Mouse (Mus musculus) embryonic stem cell, embryonic (primary cell): ENCODE data around the gene Gatb.

Source experiments
- CTCF ChIA-PET, 4 experiments: fragments of 300-600 bp in 2 of 4; fragments of 350-600 bp in 2 of 4; sonication (Branson Sonifier 250); formaldehyde crosslinking; loops; one replicate each; lab custom pipeline; 2022; ENCODE audit warnings: inconsistent platforms in 2 of 4; lab: Charles Lee
- POLR2A ChIA-PET, 4 experiments: fragments of 300-600 bp in 2 of 4; fragments of 350-600 bp in 2 of 4; sonication (Branson Sonifier 250); formaldehyde crosslinking; loops; one replicate each; lab custom pipeline; 2022; ENCODE audit warnings: antibody characterized with exemption in 4 of 4, inconsistent platforms in 1 of 4; lab: Charles Lee

Gene Gatb

DNA sequence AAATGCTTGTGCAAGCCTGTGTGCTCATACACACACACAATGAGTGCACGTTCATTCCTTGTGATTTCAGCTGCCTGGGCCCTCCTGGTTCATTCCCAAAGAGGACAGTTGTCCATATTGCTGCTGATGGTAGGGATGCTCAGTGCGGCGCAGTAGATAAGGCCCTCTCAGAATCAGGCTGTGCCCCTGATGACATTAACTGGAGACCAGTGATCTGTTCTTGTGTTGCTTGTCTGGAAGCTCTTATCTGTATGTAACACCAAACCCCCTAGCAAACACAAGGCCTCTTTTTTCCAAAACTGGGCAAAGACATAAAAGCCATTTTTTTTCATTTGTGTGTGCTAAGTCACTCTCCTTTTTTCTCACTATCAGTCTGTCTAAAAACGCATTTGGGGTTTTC is 11.0 kb downstream of the Gatb start:
- POLR2A ChIA-PET = interaction anchor here in 2 of 4 experiments (1.0 to 3.0 kb wide), 2 partner anchors 11 kb away, joined by 5 to 13 read pairs; partner anchors contain the start of gene Gatb (in 2 of the 2)
- CTCF ChIA-PET = no interaction called here

DNA sequence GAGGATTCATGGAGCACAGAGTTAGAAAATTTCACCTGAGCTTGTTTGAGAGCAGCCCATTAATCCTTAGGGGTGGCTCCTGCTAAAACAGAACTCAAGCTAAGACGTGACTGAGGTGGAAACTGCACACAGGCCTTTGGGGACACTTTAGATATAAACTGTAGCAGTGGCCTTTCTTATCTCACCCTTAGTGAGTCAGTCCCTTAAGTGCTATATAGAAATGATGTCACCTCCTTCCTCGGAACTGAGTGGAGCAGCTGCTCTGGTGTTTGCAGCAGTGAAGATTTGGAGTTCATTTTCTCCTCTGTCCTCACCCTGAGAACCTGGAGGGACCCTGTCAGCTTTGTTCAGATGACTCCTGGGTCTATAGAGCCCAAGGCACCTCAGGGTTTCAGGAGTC is 14.8 kb downstream of the Gatb start:
- ChIA-PET CTCF (no interaction called here), POLR2A (interaction anchor here in 2 of 4 experiments (0.9 to 2.0 kb wide), 5 partner anchors 8 to 19 kb away, joined by 3 to 16 read pairs (median 4); partner anchors contain the start of gene Gatb (in 2 of the 2))

DNA sequence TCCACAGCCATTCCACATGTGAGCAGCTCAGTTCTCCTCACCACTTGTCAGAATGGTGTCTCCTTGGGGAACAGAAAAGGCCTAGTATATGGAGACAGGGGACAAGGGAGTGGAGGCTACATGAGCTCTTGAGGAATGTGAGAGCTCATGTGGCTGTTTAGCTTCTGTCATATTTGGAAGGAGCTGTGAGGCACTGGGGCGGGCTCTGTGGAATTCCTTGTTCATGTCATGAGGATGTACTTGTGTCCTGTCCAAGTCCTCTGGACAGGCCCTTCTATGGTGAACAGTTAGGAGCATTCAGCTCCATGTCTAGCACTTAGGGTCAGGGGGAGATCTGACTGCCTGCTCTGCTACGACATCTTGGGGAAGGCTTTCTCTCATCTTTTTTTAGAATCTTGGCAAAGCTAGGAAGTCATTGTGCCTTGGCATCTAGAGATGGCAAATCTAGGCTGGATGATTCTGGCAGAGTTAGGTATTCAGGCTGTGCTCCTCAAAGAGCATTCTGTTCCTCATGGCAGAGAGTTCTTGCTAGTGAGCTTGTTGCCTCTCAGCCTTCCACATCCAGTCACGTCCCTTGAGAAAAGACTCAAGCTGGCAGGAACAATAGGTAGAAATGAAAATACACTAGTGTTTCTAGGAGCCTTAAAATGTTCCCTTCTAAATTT is 16.3 kb downstream of the Gatb start:
- CTCF ChIA-PET = interaction anchor here in 2 of 4 experiments (0.9 to 1.3 kb wide), 2 partner anchors 16 kb away, joined by 3 read pairs; partner anchors contain the start of gene Gatb (in 2 of the 2)
- POLR2A ChIA-PET = interaction anchor here (0.8 to 2.3 kb wide), 7 partner anchors 9 to 17 kb away, joined by 3 to 16 read pairs (median 4); partner anchors contain the start of gene Gatb (in 4 of the 4)

DNA sequence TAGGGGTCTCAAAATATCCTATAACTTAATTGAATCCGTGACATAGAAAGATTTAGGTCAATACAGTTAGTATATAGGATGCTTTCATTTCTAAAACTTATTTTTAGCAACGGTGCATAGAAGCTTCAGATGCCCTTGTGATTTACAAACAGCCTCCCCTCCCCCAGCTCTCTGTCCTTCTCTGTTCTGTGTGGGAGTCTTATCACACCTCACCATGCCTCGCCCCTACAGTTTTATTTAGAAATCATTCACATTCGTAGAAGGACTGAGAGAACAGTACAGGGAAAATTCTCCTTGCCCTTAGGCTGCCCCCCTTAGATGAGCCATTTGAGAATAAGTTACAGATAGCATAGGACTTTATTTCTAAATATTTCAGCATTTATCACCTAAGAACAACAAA is 18.1 kb downstream of the Gatb start:
- CTCF ChIA-PET = no interaction called here
- POLR2A ChIA-PET = interaction anchor here in 1 of 4 experiments (2.0 kb wide), 1 partner anchor 18 kb away, joined by 6 read pairs; the partner anchor contains the start of gene Gatb

DNA sequence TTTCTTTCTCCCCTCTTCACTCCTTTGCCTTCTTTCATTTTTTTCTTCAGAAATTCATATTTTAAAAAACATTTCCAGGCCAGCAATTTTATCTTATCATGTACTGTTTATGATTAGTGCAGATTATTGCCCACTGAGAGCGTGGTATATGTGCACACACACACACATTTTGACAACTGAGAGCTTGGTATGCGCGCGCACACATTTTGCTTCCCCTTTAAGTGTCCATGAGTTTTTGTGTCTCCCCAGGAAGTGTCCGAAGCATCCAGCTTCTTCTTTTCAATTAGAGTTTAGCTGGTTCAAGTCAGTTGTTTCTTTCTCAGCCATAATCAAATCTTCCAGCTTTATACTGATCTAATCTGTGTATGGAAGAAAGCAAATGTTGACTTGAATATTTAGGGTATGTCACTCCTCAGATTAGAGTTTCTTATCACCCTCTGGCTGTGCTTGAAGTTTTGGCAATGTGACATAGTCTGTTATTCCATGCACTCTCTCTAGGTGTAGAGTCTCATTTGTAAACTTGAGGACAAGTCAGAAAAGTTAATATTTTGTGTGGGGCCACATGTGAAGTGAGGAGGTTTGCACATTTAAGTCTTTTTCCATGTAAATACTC is 18.8 kb downstream of the Gatb start:
- CTCF ChIA-PET = no interaction called here
- POLR2A ChIA-PET = interaction anchor here in 1 of 4 experiments (2.0 kb wide), 1 partner anchor 19 kb away, joined by 6 read pairs; the partner anchor contains the start of gene Gatb

DNA sequence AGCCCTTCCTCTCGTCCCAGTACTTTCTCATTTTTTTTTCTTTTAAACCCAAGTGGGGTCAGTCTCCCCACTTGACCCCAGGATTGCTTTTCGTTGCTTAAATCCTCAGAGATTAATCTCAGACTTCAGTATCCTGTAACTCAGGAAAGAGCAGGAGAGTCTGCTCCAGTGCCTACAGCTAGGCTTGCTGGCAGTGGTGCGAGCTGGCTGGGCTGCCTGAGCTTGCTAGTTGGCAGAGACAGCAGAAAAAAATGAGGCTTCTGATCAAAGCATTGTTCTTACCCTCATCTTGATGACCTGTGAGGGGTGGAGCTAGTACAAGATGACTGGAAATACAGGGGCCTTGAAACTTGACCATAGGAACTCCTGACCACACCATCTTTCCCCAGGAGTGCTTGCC is 20.5 kb downstream of the Gatb start:
- ChIA-PET CTCF (no interaction called here), POLR2A (interaction anchor here in 2 of 4 experiments (0.6 to 1.5 kb wide), 2 partner anchors 21 to 751 kb away, joined by 3 to 4 read pairs; partner anchors contain the start of gene Gatb (in 1 of the 2))

DNA sequence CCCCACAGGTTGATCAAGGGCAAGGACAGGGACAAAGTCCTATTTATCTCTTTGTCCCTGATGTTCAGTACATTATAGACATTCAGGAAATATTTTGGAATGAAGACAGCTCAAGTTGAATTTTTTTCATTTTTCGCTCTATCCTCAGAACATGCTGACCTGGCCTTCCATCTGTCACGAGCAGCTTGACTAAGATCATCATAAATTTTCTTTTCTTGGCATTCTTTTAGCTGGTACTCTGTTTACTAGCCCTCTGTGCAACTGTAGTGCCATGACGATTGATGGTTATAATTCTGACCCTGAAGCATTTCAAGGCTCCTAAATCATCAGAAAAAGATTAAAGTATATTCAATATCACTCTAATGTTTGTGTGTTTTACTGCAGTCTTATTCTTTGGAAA is 25.6 kb downstream of the Gatb start:
- ChIA-PET POLR2A (no interaction called here), CTCF (interaction anchor here in 1 of 4 experiments (0.6 kb wide), 1 partner anchor 13 kb away, joined by 3 read pairs; no protein-coding TSS in a partner anchor)

DNA sequence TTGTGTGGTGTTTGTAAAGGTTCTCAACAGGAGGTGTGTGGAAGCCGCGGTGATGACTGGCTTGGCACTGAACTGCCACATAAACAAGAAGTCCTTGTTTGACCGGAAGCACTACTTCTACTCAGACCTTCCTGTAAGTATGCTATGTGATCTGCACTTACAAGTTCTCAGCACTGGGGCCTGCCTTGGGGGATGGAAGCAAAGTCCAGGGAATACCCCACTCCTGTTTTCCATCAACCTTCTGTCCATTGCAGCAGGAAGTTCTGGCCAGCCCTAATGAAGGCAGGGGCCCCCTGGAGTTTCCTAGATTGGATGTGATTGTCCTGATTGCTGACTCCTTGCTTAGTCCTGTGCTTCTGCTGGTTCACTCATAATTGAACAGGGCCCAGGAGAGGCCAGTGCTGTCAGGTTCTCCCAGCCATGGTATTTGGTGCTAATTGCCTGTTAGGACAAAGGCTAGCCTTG is 28.0 kb downstream of the Gatb start:
- ChIA-PET POLR2A (interaction anchor here in 2 of 4 experiments (1.2 kb wide), 2 partner anchors 28 kb away, joined by 3 to 4 read pairs; partner anchors contain the start of gene Gatb (in 2 of the 2)), CTCF (no interaction called here)

DNA sequence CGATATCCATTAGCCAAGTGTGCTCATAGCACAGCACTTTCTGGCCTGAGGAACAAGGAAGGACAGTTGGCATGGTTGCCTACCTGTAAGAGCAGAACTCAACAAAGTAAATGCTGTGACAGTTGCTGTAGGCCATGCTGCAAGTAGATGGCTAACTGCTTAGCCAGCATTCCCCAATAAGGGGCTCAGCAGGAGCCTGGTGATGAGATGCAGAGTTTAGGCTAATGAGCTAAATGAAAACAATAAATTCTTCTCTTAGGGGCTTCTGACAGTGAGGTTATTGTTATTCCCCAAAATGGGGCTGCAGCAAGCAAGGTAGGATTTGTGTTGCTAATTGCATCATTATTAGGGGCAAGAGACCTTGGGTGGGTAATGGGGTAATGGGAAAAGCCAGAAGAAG is 29.9 kb downstream of the Gatb start:
- ChIA-PET CTCF (no interaction called here), POLR2A (no interaction called here)

DNA sequence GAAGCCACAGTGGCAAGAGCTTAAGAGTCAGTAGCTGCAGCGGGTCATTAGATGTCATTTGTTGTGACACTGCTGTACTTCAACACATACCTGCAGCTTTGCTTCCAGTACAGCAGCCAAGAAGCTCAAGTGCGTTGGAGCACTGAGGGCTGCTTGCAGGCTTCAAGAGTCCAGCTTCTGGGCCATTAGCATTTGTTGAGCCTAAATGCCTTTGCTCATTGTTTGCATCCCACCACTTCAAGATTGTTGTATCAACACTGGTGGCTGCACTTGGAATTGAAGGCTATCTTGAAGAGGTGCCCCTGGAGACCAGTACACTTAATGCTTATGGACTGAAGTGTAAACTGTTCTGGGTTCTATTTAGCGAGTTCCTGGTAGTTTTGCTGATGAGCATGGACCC is 33.0 kb downstream of the Gatb start:
- CTCF ChIA-PET = no interaction called here
- POLR2A ChIA-PET = interaction anchor here in 1 of 4 experiments (1.1 kb wide), 1 partner anchor 46 kb away, joined by 3 read pairs; no protein-coding TSS in a partner anchor

DNA sequence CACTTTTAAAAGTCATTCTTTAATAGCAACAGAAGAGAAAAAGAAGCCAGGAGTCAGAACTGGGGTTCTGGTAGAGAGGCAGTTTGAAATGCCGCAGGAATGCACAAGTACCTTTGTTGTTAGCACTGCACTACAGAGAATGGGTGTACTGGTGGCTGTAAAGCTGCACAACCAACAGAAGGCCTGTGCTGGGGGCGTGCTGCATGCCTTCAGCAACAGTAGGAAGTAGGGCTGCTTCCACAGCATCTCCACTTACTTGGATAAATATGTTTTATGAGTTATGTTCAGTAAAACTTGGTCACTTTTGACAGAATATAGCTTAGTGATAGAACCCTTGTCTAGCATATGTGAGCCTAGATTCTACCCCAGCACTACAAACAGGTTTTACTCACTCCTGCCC is 33.8 kb downstream of the Gatb start:
- CTCF ChIA-PET = no interaction called here
- POLR2A ChIA-PET = interaction anchor here in 1 of 4 experiments (1.1 kb wide), 1 partner anchor 45 kb away, joined by 3 read pairs; no protein-coding TSS in a partner anchor

DNA sequence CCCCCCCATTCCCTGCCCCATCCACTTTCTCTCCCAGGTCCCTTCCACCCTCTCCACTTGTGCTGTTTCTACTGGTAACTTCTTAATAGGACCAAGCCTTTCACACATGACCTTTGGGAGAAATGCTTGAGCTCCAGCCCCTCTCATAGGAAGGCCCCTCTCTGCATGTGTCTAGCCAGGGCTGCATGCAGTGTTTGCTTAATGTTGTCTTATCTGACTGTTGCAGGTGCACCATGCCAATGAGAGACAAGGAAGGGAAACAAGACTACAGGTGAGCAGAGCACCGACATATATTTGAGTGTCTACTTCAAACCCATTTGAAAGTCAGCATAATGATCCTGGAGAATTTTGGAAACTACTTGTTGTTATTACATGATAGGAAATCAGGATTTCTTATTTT is 42.5 kb downstream of the Gatb start:
- ChIA-PET POLR2A (no interaction called here), CTCF (no interaction called here)

DNA sequence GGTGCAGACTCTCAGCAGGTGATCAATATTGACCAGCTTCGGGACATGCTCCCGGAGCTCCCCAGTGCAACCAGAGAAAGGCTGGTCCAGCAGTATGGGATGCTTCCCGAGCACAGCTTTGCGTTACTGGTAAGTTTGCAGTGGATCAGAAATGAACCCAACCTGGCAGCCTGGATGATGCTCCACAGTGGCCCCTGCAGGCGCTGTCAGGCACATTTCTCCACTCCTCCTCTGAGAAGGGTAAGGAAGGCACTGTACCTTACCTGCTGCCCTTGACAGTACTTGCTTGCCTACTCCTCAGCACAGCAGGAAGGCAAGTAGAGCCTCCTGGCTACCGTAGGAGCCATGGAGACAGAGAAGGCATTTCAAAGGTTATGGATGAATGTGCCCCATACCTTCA is 45.0 kb downstream of the Gatb start:
- ChIA-PET CTCF (interaction anchor here in 2 of 4 experiments (0.7 to 1.8 kb wide), 4 partner anchors 11 to 511 kb away, joined by 3 to 6 read pairs (median 3); no protein-coding TSS in a partner anchor), POLR2A (interaction anchor here in 2 of 4 experiments (0.8 to 1.1 kb wide), 2 partner anchors 11 to 45 kb away, joined by 3 to 4 read pairs; partner anchors contain the start of gene Gatb (in 1 of the 2))

DNA sequence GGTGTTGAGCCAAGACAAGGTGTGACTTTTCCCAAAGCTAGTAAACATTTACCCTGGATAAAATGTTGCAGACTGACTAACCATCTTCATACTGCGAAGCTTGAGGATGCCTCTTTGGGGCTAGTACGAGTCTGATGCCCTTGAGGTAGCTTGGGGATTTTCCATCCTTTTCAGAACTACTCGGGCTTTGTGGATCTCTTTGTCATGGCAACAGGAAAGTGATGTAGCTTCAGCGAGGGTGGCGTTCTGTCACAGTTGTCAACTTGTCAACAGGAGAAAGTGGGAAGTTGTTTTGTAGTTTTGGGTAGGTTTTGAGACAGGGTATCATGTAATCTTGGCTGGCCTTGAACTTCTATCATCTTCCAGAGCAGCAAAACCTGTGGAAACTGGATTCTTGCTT is 45.4 kb downstream of the Gatb start:
- POLR2A ChIA-PET = no interaction called here
- CTCF ChIA-PET = interaction anchor here in 2 of 4 experiments (0.7 to 1.8 kb wide), 2 partner anchors 10 to 505 kb away, joined by 3 to 6 read pairs; no protein-coding TSS in a partner anchor

DNA sequence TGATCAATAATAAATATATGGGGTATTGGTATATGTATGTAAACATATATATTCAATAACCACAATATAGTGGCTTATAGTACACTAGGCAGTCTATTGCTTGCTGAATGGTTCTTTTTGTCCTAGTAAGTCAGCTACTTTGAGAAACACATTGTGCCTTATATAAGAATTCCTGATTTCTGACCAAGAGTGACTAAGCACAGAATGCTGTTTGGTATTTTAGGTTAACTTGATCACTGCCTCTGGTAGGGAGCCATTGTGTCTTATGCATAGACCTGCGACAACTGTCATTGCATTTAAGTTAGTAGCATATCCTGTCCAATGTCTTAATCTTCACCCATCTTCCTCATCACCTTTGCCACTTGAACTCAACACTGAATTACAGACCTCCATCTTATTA is 45.8 kb downstream of the Gatb start:
- ChIA-PET POLR2A (interaction anchor here in 2 of 4 experiments (1.4 to 1.5 kb wide), 2 partner anchors 10 kb away, joined by 3 read pairs; no protein-coding TSS in a partner anchor), CTCF (interaction anchor here in 3 of 4 experiments (0.7 to 1.8 kb wide), 3 partner anchors 10 to 505 kb away, joined by 3 to 6 read pairs (median 6); no protein-coding TSS in a partner anchor)

DNA sequence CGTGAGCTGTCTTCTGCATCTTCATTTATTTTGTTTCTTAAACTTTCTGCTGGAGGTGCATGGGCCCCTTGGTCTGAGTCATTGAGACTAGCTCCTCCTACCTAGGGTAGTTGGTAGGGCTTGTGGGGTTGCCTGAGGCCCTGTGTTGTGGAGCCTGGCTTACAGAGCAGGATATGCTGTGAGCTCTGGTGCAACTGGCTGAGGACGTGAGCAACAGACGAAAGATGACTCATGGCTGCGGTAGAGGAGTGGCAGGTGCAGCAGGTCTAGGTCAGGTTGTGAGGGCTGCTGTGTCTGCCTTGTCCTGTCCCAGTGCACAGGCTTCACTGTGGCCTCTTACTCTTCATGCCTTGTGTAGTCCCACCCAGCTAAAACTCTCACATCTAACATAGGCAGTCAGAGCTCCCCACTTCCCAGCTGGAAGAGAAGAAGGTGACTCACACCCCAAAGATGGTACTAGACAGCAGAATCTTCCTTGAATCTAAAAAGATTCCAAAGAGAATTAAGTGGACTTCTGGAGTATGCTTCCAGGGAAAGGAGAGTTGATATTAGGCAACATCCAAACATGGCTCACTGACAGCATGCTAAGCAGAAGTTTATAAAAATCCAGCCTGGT is 56.1 kb downstream of the Gatb start:
- POLR2A ChIA-PET = interaction anchor here in 2 of 4 experiments (0.8 to 1.1 kb wide), 4 partner anchors 10 to 56 kb away, joined by 3 to 4 read pairs (median 4); partner anchors contain the start of gene Gatb (in 1 of the 2)
- CTCF ChIA-PET = interaction anchor here in 1 of 4 experiments (1.6 kb wide), 1 partner anchor 11 kb away, joined by 6 read pairs; no protein-coding TSS in a partner anchor

DNA sequence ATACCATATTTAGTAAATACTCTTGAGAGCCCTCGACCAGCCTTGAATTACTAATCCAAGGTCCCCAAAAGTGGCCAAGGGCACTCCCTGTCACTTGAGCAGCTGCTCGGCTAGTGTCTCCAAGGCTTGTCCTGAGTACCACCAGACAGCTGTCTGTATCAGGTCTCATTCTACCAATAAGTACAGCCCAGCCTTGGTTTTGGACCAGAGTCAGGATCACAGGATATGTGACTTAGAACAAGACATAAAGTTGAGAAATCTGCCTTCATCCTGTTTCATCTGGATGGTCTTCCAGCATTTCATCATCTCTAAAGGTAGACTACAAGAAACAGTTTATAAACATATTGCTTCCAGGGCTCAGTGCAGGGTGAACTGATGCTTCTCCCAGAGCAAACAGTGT is 59.8 kb downstream of the Gatb start:
- ChIA-PET POLR2A (no interaction called here), CTCF (no interaction called here)

DNA sequence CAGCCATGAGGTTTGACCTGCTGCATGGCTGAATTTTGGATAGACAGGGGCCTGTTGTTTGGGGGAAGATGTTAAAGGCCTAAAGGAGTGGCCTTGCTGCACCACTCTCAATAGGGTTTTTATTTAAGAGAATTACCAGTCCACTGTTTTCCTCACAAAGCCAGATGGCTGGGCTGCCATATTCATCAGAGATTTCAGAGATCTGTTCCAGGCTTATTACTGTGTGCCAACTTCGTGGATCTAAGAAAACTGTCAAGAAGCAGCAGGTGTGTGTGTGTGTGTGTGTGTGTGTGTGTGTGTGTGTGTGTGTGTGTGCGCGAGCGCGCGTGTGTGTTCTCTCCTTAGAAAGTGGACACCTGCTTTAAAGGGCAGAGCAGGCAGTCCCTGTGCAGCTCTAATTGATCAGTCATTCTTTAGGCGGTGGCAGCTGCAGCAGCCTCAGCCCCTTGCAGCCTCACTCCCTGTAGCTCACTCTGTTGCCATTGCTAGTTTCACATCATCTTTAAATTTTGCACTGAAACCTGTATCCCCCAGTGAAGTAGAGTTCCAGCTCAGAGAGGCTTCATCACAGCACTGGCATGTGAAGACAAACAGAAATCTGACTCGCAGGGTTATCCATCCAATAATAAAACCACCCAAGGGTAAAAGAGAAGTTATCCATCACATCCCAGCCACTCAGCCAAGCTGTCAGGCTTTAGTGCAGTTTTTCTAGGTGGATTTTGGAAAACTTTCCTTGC is 60.6 kb downstream of the Gatb start:
- ChIA-PET CTCF (no interaction called here), POLR2A (interaction anchor here in 1 of 4 experiments (1.0 kb wide), 1 partner anchor 11 kb away, joined by 3 read pairs; no protein-coding TSS in a partner anchor)
